Mouse (Mus musculus) midbrain, embryonic 16.5 days (tissue): ENCODE measurements around the gene Tcte2. TPM values are rescaled to one million over a fixed set of nuclear protein-coding genes. Genes with fewer than 3 reads are reported as not detected.

Experiments
- ATAC-seq: fragments of 200-750 bp; cut with Nextera tagmentation; 2 replicates; pipeline ENCODE4 v1.8.0; 2017; ENCODE audit warnings: moderate TSS enrichment
- H3K27ac ChIP-seq: fragments of 300-500 bp; sonication (generic); 2 replicates; pipeline ENCODE4 v1.5.1; 2014; ENCODE audit warnings: mild to moderate bottlenecking, low read length, mixed read lengths
- H3K27me3 ChIP-seq: fragments of 300-500 bp; sonication (generic); 2 replicates; pipeline ENCODE4 v1.6.1; 2014; ENCODE audit warnings: low read depth, low read length, mixed read lengths; ENCODE audit not compliant: control insufficient read depth, insufficient read depth
- H3K36me3 ChIP-seq: fragments of 300-500 bp; sonication (generic); 2 replicates; pipeline ENCODE4 v1.6.1; 2014; ENCODE audit warnings: mild to moderate bottlenecking, low read length, moderate library complexity, mixed read lengths; ENCODE audit not compliant: control insufficient read depth, insufficient read depth
- H3K4me1 ChIP-seq: fragments of 300-500 bp; sonication (generic); 2 replicates; pipeline ENCODE4 v1.6.1; 2014; ENCODE audit warnings: mild to moderate bottlenecking, low read length, mixed read lengths; ENCODE audit not compliant: control insufficient read depth, insufficient read depth
- H3K4me2 ChIP-seq: fragments of 300-500 bp; sonication (generic); 2 replicates; pipeline ENCODE4 v1.6.1; 2014; ENCODE audit warnings: mild to moderate bottlenecking, low read length, mixed read lengths
- H3K4me3 ChIP-seq: fragments of 300-500 bp; sonication (generic); 2 replicates; pipeline ENCODE4 v1.5.1; 2014; ENCODE audit warnings: low read depth, mild to moderate bottlenecking, low read length, moderate library complexity, mixed read lengths
- H3K9ac ChIP-seq: fragments of 300-500 bp; sonication (generic); 2 replicates; pipeline ENCODE4 v1.6.1; 2014; ENCODE audit warnings: low read depth, low read length, mixed read lengths
- H3K9me3 ChIP-seq: fragments of 300-500 bp; sonication (generic); replicated peaks from 2 replicates; pipeline ENCODE4 v1.6.1; 2014; ENCODE audit warnings: mild to moderate bottlenecking, low read length, mixed read lengths; ENCODE audit not compliant: control insufficient read depth, poor library complexity, severe bottlenecking
- WGBS: fragments of 180-500 bp; shearing (Covaris S2); extraction: QIAGEN DNeasy Blood & Tissue Kit; methylation state at CpG from one replicate; pipeline ENCODE4 v1.1.7; 2014; 5-methylcytosine and 5-hydroxymethylcytosine counted together
- polyA plus RNA-seq: library from polyadenylated mRNA; unstranded; fragments of >200 nt; fragmentation: Nextera tagmentation; extraction: Ambion mirVana; gene quantifications from 2 replicates; pipeline ENCODE4 v1.2.1, GENCODE M21; 2015

The Tcte2 gene
- polyA plus RNA-seq, 1 experiment from 2014 or later = 15.5 TPM

- 0 out of 2 replicates have a peak, but pooled peaks have one; percentile 16 for ATAC-seq
- H3K9ac ChIP-seq = no peak overlapping the region
- H3K27ac ChIP-seq = peak overlapping the region; percentile 31; the same call in 1 of the 2 replicates
- no peaks in the 10 kb centered on the region for H3K36me3 ChIP-seq
- H3K9me3 ChIP-seq = no peaks in the 10 kb centered on the region
- H3K27me3 ChIP-seq = no peaks in the 10 kb centered on the region
- no peak overlapping the region for H3K4me2 ChIP-seq
- H3K4me3 ChIP-seq = no peak overlapping the region
- WGBS = 44% methylated on average over 4 of the region's 4 CpGs
- peaks cover 6% of the 10 kb centered on the region for H3K4me1 ChIP-seq
These were observed 74.5 kb downstream of the Tcte2 start for GRCm38 (mm10) chr17:13687086-13687485.

- Histone ChIP-seq H3K4me3 (no peak overlapping the region), H3K4me1 (peaks cover 6% of the 10 kb centered on the region), H3K27ac (no peak overlapping the region), H3K36me3 (no peaks in the 10 kb centered on the region), H3K9me3 (no peaks in the 10 kb centered on the region), H3K4me2 (no peak overlapping the region), H3K27me3 (no peaks in the 10 kb centered on the region), H3K9ac (no peak overlapping the region)
- ATAC-seq = no peak
- WGBS = 79% methylated on average over 3 of the region's 3 CpGs
These were observed 76.0 kb downstream of the Tcte2 start for GRCm38 (mm10) chr17:13685621-13686020.

GRCm38 (mm10) chr17:13684256-13684655 lies 77.4 kb downstream of the Tcte2 start:
- H3K9me3 ChIP-seq = no peaks in the 10 kb centered on the region
- 0 out of 2 replicates have a peak overlapping the region, but pooled peaks have one; percentile 31 for H3K27ac ChIP-seq
- H3K4me1 ChIP-seq = peaks cover 6% of the 10 kb centered on the region
- H3K36me3 ChIP-seq = no peaks in the 10 kb centered on the region
- H3K27me3 ChIP-seq = no peaks in the 10 kb centered on the region
- no peak overlapping the region for H3K4me3 ChIP-seq
- WGBS = 60% methylated on average over 7 of the region's 7 CpGs
- ATAC-seq = no peak
- no peak overlapping the region for H3K9ac ChIP-seq
- no peak overlapping the region for H3K4me2 ChIP-seq

- Histone ChIP-seq H3K4me1 (peaks cover 6% of the 10 kb centered on the region), H3K9me3 (no peaks in the 10 kb centered on the region), H3K4me2 (0 out of 2 replicates have a peak overlapping the region, but pooled peaks have one; percentile 5), H3K4me3 (0 out of 2 replicates have a peak overlapping the region, but pooled peaks have one; percentile 12), H3K27ac (peak overlapping the region; percentile 44), H3K27me3 (no peaks in the 10 kb centered on the region), H3K9ac (no peak overlapping the region), H3K36me3 (no peaks in the 10 kb centered on the region)
- 12% methylated on average over 15 of the region's 15 CpGs for WGBS
- peak; percentile 41 for ATAC-seq
These were observed 78.0 kb downstream of the Tcte2 start for GRCm38 (mm10) chr17:13683411-13684174.

- Histone ChIP-seq H3K36me3 (no peaks in the 10 kb centered on the region), H3K9ac (no peak overlapping the region; the same call in 1 of the 2 replicates), H3K9me3 (no peaks in the 10 kb centered on the region), H3K27me3 (no peaks in the 10 kb centered on the region), H3K27ac (peak overlapping the region; percentile 44), H3K4me2 (peak overlapping the region; percentile 11; the same call in 1 of the 2 replicates), H3K4me3 (peak overlapping the region; percentile 12; the same call in 1 of the 2 replicates), H3K4me1 (peaks cover 8% of the 10 kb centered on the region)
- 16% methylated on average over 4 of the region's 4 CpGs for WGBS
- ATAC-seq = no peak
These were observed 78.6 kb downstream of the Tcte2 start for GRCm38 (mm10) chr17:13683027-13683410.

- H3K4me2 ChIP-seq = peak overlapping the region; percentile 11
- no peaks in the 10 kb centered on the region for H3K27me3 ChIP-seq
- 55% methylated on average over 9 of the region's 9 CpGs for WGBS
- H3K9me3 ChIP-seq = no peaks in the 10 kb centered on the region
- H3K4me3 ChIP-seq = peak overlapping the region; percentile 12; the same call in 1 of the 2 replicates
- H3K27ac ChIP-seq = peak overlapping the region; percentile 44; the same call in 1 of the 2 replicates
- no peaks in the 10 kb centered on the region for H3K36me3 ChIP-seq
- H3K4me1 ChIP-seq = peaks cover 9% of the 10 kb centered on the region
- ATAC-seq = no peak
- H3K9ac ChIP-seq = no peak overlapping the region; the same call in 1 of the 2 replicates
These were observed 79.1 kb downstream of the Tcte2 start for GRCm38 (mm10) chr17:13682378-13683026.

- no peak overlapping the region for H3K27ac ChIP-seq
- ATAC-seq = no peak
- 90% methylated on average over 5 of the region's 6 CpGs for WGBS
- H3K4me1 ChIP-seq = peaks cover 10% of the 10 kb centered on the region
- H3K27me3 ChIP-seq = no peaks in the 10 kb centered on the region
- no peaks in the 10 kb centered on the region for H3K36me3 ChIP-seq
- no peak overlapping the region; the same call in 1 of the 2 replicates for H3K9ac ChIP-seq
- no peak overlapping the region for H3K4me3 ChIP-seq
- H3K4me2 ChIP-seq = 0 out of 2 replicates have a peak overlapping the region, but pooled peaks have one; percentile 4
- H3K9me3 ChIP-seq = no peaks in the 10 kb centered on the region
These were observed 79.9 kb downstream of the Tcte2 start for GRCm38 (mm10) chr17:13681686-13682085.

- no peak overlapping the region for H3K4me3 ChIP-seq
- WGBS = 65% methylated on average over 6 of the region's 6 CpGs
- H3K9ac ChIP-seq = no peak overlapping the region
- no peaks in the 10 kb centered on the region for H3K9me3 ChIP-seq
- peaks cover 11% of the 10 kb centered on the region; the same call in 1 of the 2 replicates for H3K4me1 ChIP-seq
- H3K4me2 ChIP-seq = no peak overlapping the region
- no peak for ATAC-seq
- no peaks in the 10 kb centered on the region for H3K27me3 ChIP-seq
- H3K27ac ChIP-seq = no peak overlapping the region
- H3K36me3 ChIP-seq = no peaks in the 10 kb centered on the region
These were observed 80.5 kb downstream of the Tcte2 start for GRCm38 (mm10) chr17:13681126-13681525.

- 72% methylated on average over 4 of the region's 4 CpGs for WGBS
- Histone ChIP-seq H3K36me3 (no peaks in the 10 kb centered on the region), H3K4me3 (no peak overlapping the region), H3K4me2 (no peak overlapping the region), H3K9ac (no peak overlapping the region), H3K27me3 (no peaks in the 10 kb centered on the region), H3K4me1 (peaks cover 11% of the 10 kb centered on the region; the same call in 1 of the 2 replicates), H3K9me3 (no peaks in the 10 kb centered on the region), H3K27ac (no peak overlapping the region)
- ATAC-seq = no peak
These were observed 81.3 kb downstream of the Tcte2 start for GRCm38 (mm10) chr17:13680318-13680717.
